Mouse (Mus musculus): ENCODE measurements around the gene Nfxl1. TPM values are rescaled to one million over a fixed set of nuclear protein-coding genes. Genes with fewer than 3 reads are reported as not detected.
"Not testable (repeated sequence)": the region's sequence is repeated elsewhere in the genome, so short reads cannot be mapped to it uniquely, and the experiment has no call there.

Gene Nfxl1
- polyA plus RNA-seq, 1 experiment from 2014 or later: 24.9 TPM

- H3K36me3 ChIP-seq (ENCODE audit: control insufficient read depth, insufficient read depth, low read length); H3K27me3 ChIP-seq (ENCODE audit: control insufficient read depth, insufficient read depth, low read length); H3K9me3 ChIP-seq (ENCODE audit: control insufficient read depth, low read length); H3K4me3 ChIP-seq (ENCODE audit: low read depth, low read length); H3K27ac ChIP-seq (ENCODE audit: low read depth, low read length); H3K9ac ChIP-seq (ENCODE audit: low read length); H3K4me1 ChIP-seq (replicated peaks; ENCODE audit: control insufficient read depth, insufficient read depth, low read length); DNase-seq (ENCODE audit: low spot score); H3K4me2 ChIP-seq (ENCODE audit: low read depth, low read length, severe bottlenecking): not testable (repeated sequence)
- ATAC-seq (replicated peaks; ENCODE audit: low FRiP score): peak; percentile 25; the same call in 1 of the 2 replicates
- WGBS: 66% methylated on average over 10 of the region's 10 CpGs
These were observed 20.1 kb upstream of the Nfxl1 start for GRCm38 (mm10) chr5:72579599-72579998.

DNA sequence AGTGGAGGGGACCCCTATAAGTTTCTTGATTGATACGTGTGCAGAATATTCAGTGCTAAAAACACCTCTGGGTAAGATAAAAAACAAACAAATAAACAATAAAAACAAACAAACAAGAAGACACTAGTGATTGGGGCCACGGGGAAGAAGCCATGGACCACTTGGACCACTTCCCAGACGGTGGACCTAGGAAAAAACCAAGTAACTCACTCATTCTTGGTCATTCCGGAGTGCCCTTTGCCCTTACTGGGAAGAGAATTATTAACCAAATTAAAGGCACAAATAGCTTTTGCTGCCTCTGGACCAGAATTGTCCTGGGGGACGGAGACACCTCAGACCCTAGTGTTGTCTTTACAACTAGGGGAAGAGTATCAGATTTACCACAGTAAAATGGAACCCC lies 6.1 kb upstream of the Nfxl1 start:
- DNase-seq (ENCODE audit: low spot score) (no peak), ATAC-seq (replicated peaks; ENCODE audit: low FRiP score) (no peak)
- 94% methylated on average over 5 of the region's 5 CpGs for WGBS
- Histone ChIP-seq H3K9ac (ENCODE audit: low read length) (no peak overlapping the region), H3K27me3 (ENCODE audit: control insufficient read depth, insufficient read depth, low read length) (no peaks in the 10 kb centered on the region), H3K27ac (ENCODE audit: low read depth, low read length) (no peak overlapping the region), H3K4me2 (ENCODE audit: low read depth, low read length, severe bottlenecking) (no peak overlapping the region), H3K9me3 (ENCODE audit: control insufficient read depth, low read length) (no peaks in the 10 kb centered on the region; the same call in 1 of the 2 replicates), H3K4me3 (ENCODE audit: low read depth, low read length) (no peak overlapping the region), H3K36me3 (ENCODE audit: control insufficient read depth, insufficient read depth, low read length) (no peaks in the 10 kb centered on the region), H3K4me1 (replicated peaks; ENCODE audit: control insufficient read depth, insufficient read depth, low read length) (no peaks in the 10 kb centered on the region)

DNA sequence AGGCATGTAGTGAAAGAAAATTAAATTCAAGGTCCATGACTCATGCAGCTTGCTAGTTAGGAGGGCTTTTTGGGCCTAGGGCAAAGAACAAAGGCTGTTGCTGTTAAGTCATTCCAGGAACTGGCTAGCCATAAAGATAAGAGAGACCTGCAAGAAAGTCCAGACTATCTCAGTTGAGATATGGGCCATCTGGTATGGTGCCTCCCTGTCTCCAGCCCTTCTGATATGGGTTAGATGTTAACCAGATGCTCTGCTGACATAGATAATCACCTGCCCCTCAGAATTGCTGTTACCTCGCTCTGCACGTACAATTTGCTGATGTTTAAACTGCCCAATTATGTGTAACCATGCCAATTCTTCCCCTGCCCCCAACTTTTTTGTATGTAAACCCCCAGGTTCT lies 3.7 kb upstream of the Nfxl1 start:
- H3K4me1 ChIP-seq (replicated peaks; ENCODE audit: control insufficient read depth, insufficient read depth, low read length); H3K9ac ChIP-seq (ENCODE audit: low read length); H3K4me2 ChIP-seq (ENCODE audit: low read depth, low read length, severe bottlenecking); H3K9me3 ChIP-seq (ENCODE audit: control insufficient read depth, low read length); H3K27me3 ChIP-seq (ENCODE audit: control insufficient read depth, insufficient read depth, low read length); DNase-seq (ENCODE audit: low spot score); H3K36me3 ChIP-seq (ENCODE audit: control insufficient read depth, insufficient read depth, low read length); ATAC-seq (replicated peaks; ENCODE audit: low FRiP score); H3K27ac ChIP-seq (ENCODE audit: low read depth, low read length); H3K4me3 ChIP-seq (ENCODE audit: low read depth, low read length): not testable (repeated sequence)
- 88% methylated on average over 2 of the region's 2 CpGs for WGBS

DNA sequence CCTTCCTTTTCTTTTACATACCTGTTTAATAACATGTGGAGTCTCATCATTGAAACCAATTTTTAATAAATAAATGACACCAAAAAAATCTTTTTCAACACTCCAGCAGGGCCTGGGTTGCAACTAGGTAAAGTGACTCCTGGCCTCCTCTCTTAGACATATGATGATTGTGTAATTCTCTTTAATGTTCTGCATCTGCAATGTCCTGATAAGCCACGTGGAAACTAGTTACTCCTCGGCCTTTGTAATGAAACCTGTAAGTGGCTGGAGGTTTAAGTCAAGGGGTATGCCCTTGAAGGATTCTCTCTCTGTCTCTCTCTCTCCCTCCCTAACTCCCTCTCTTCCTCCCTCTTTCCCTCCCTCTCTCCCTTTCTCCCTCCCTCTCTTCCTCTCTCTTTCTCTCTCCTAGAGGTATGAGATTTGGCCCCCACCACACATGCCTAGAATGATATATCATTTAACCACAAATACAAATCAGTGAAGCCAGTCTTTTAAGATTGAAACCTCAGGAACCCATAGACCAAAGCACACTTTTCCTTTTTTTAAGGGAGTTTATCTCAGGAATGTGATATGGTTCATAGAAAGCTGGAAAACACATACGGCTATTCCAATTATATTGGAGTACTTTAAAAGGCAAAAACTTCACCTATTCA lies 1.6 kb upstream of the Nfxl1 start:
- 78% methylated on average over 3 of the region's 3 CpGs for WGBS
- Histone ChIP-seq H3K4me2 (ENCODE audit: low read depth, low read length, severe bottlenecking) (no peak overlapping the region), H3K4me3 (ENCODE audit: low read depth, low read length) (no peak overlapping the region), H3K27me3 (ENCODE audit: control insufficient read depth, insufficient read depth, low read length) (no peaks in the 10 kb centered on the region), H3K9me3 (ENCODE audit: control insufficient read depth, low read length) (no peaks in the 10 kb centered on the region), H3K36me3 (ENCODE audit: control insufficient read depth, insufficient read depth, low read length) (no peaks in the 10 kb centered on the region), H3K9ac (ENCODE audit: low read length) (no peak overlapping the region), H3K27ac (ENCODE audit: low read depth, low read length) (no peak overlapping the region), H3K4me1 (replicated peaks; ENCODE audit: control insufficient read depth, insufficient read depth, low read length) (no peaks in the 10 kb centered on the region)
- no peak for DNase-seq (ENCODE audit: low spot score)
- ATAC-seq (replicated peaks; ENCODE audit: low FRiP score): no peak

- WGBS: under 1% methylated on average over 54 of the region's 57 CpGs
- 0 out of 2 replicates have a peak overlapping the region, but pooled peaks have one; percentile 5 for H3K27ac ChIP-seq (ENCODE audit: low read depth, low read length)
- H3K9ac ChIP-seq (ENCODE audit: low read length): peak overlapping the region; percentile 82
- H3K4me3 ChIP-seq (ENCODE audit: low read depth, low read length): peak overlapping the region; percentile 79
- no peaks in the 10 kb centered on the region for H3K9me3 ChIP-seq (ENCODE audit: control insufficient read depth, low read length)
- DNase-seq (ENCODE audit: low spot score) (no peak), ATAC-seq (replicated peaks; ENCODE audit: low FRiP score) (peak; percentile 78)
- H3K27me3 ChIP-seq (ENCODE audit: control insufficient read depth, insufficient read depth, low read length): no peaks in the 10 kb centered on the region
- H3K4me1 ChIP-seq (replicated peaks; ENCODE audit: control insufficient read depth, insufficient read depth, low read length): no peaks in the 10 kb centered on the region
- no peaks in the 10 kb centered on the region for H3K36me3 ChIP-seq (ENCODE audit: control insufficient read depth, insufficient read depth, low read length)
- peak overlapping the region; percentile 65 for H3K4me2 ChIP-seq (ENCODE audit: low read depth, low read length, severe bottlenecking)
These were observed 563 bp downstream of the Nfxl1 start for GRCm38 (mm10) chr5:72558716-72559526.

DNA sequence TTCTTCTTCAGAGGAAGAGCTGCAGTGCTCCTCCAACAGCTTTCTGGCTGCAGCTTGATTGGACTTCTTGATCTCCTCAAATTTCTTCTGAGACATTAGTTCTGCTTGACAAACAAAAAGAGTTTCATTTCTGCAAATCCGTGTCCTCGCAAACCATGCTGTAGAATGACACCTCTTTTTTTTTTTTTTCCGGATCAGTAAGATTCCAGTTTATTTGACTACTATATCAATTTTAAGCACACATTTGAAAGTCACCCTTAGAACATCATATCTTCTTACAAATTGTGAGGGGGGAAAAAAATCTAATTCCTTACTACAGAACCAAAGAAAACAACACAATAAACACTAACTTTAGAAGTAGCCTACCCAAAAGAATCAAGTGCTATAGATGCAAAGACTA lies 3.2 kb downstream of the Nfxl1 start:
- H3K9ac ChIP-seq (ENCODE audit: low read length): no peak overlapping the region
- H3K4me3 ChIP-seq (ENCODE audit: low read depth, low read length): no peak overlapping the region
- 89% methylated on average over 3 of the region's 3 CpGs for WGBS
- no peaks in the 10 kb centered on the region for H3K27me3 ChIP-seq (ENCODE audit: control insufficient read depth, insufficient read depth, low read length)
- ATAC-seq (replicated peaks; ENCODE audit: low FRiP score) (no peak), DNase-seq (ENCODE audit: low spot score) (no peak)
- no peak overlapping the region for H3K4me2 ChIP-seq (ENCODE audit: low read depth, low read length, severe bottlenecking)
- H3K36me3 ChIP-seq (ENCODE audit: control insufficient read depth, insufficient read depth, low read length): no peaks in the 10 kb centered on the region
- no peaks in the 10 kb centered on the region for H3K4me1 ChIP-seq (replicated peaks; ENCODE audit: control insufficient read depth, insufficient read depth, low read length)
- no peaks in the 10 kb centered on the region for H3K9me3 ChIP-seq (ENCODE audit: control insufficient read depth, low read length)
- H3K27ac ChIP-seq (ENCODE audit: low read depth, low read length): no peak overlapping the region

- Histone ChIP-seq H3K27ac (ENCODE audit: low read depth, low read length) (no peak overlapping the region), H3K9me3 (ENCODE audit: control insufficient read depth, low read length) (no peaks in the 10 kb centered on the region), H3K9ac (ENCODE audit: low read length) (no peak overlapping the region), H3K27me3 (ENCODE audit: control insufficient read depth, insufficient read depth, low read length) (no peaks in the 10 kb centered on the region), H3K4me1 (replicated peaks; ENCODE audit: control insufficient read depth, insufficient read depth, low read length) (no peaks in the 10 kb centered on the region), H3K4me2 (ENCODE audit: low read depth, low read length, severe bottlenecking) (no peak overlapping the region), H3K36me3 (ENCODE audit: control insufficient read depth, insufficient read depth, low read length) (no peaks in the 10 kb centered on the region; the same call in 1 of the 2 replicates), H3K4me3 (ENCODE audit: low read depth, low read length) (no peak overlapping the region)
- no peak for ATAC-seq (replicated peaks; ENCODE audit: low FRiP score)
- DNase-seq (ENCODE audit: low spot score): no peak
- 94% methylated on average over 3 of the region's 3 CpGs for WGBS
These were observed 8.3 kb downstream of the Nfxl1 start for GRCm38 (mm10) chr5:72551209-72551608.

DNA sequence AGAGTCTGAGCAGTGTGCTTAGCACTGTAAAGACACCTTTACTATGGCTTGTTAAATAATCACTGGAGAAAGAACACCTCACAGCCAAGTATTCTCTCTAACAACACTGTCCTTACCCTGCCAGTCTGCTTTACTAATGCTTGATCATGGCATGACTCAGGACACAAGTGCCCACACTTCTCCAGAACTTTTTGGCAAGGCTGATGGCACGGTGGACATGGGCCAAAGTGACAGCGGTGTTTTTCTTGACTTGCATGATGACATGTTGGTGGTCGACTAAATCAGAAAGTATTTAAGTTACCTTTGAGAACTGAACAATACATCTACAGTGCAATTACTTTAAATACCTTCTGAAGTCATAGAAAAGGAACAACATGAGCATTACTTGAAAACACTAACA lies 30.6 kb downstream of the Nfxl1 start:
- H3K27ac ChIP-seq (ENCODE audit: low read depth, low read length): no peak overlapping the region
- H3K27me3 ChIP-seq (ENCODE audit: control insufficient read depth, insufficient read depth, low read length): no peaks in the 10 kb centered on the region
- DNase-seq (ENCODE audit: low spot score) (no peak), ATAC-seq (replicated peaks; ENCODE audit: low FRiP score) (no peak)
- H3K4me3 ChIP-seq (ENCODE audit: low read depth, low read length): no peak overlapping the region
- no peak overlapping the region for H3K9ac ChIP-seq (ENCODE audit: low read length)
- no peak overlapping the region for H3K4me2 ChIP-seq (ENCODE audit: low read depth, low read length, severe bottlenecking)
- 98% methylated on average over 3 of the region's 3 CpGs for WGBS
- H3K9me3 ChIP-seq (ENCODE audit: control insufficient read depth, low read length): no peaks in the 10 kb centered on the region
- no peaks in the 10 kb centered on the region for H3K4me1 ChIP-seq (replicated peaks; ENCODE audit: control insufficient read depth, insufficient read depth, low read length)
- H3K36me3 ChIP-seq (ENCODE audit: control insufficient read depth, insufficient read depth, low read length): no peaks in the 10 kb centered on the region

Measured in forebrain, embryonic 11.5 days (tissue).